Mouse (Mus musculus) embryonic fibroblast, embryonic 13.5 days (primary cell): ENCODE results near the gene Cutal. TPM values are rescaled to one million over a fixed set of nuclear protein-coding genes. Genes with fewer than 3 reads are reported as not detected.
A peak's percentile ranks its signal among the peaks of the same experiment; 100 is the strongest.

Source experiments
- H3K27ac ChIP-seq: 2 replicates; pipeline ENCODE4 v1.5.1; 2012; ENCODE audit warnings: low read length, control low read depth, inconsistent platforms; ENCODE audit not compliant: insufficient read depth
- H3K4me1 ChIP-seq: 2 replicates; pipeline ENCODE4 v1.6.1; 2011; ENCODE audit warnings: low read length; ENCODE audit not compliant: control insufficient read depth, insufficient read depth
- H3K4me3 ChIP-seq: 2 replicates; pipeline ENCODE4 v1.5.1; 2011; ENCODE audit warnings: mild to moderate bottlenecking, control low read depth, low read length; ENCODE audit not compliant: insufficient read depth
- CTCF ChIP-seq: IDR thresholded peaks from 2 replicates; pipeline ENCODE4 v1.5.1; 2011; ENCODE audit warnings: mild to moderate bottlenecking, control low read depth, low read length, moderate library complexity, borderline replicate concordance; ENCODE audit not compliant: insufficient read depth
- POLR2A ChIP-seq: IDR thresholded peaks from 2 replicates; pipeline ENCODE4 v1.6.1; 2011; ENCODE audit warnings: low read depth, mild to moderate bottlenecking, control low read depth, low read length, moderate library complexity
- polyA plus RNA-seq: library from polyadenylated mRNA; stranded (reverse); fragments of >200 nt; gene quantifications from 2 replicates; pipeline ENCODE4 v1.2.4, GENCODE M21; 2011; ENCODE audit warnings: low read depth; ENCODE audit not compliant: missing spikeins, insufficient read length

Gene Cutal
- polyA plus RNA-seq, 1 experiment, result not detected

DNA sequence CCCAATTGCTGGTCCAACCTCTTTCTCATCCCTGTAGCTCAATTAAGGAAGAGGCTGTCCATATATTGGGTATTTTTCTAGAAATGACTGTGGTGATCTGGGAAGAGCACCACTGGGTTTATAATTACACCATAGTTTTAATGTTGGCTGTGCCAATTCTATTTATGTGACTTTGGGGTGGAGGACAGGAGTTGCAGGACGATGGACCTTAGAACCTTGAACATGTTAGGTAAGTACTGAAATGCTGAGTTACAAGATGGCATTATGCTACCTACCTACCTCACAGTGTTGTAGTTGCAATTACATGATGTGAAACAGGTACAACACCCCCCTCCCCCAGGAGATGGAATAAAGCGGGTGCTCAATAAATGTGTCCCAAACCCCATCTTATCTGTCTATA, 8.6 kb downstream of the Cutal start:
- Histone ChIP-seq H3K4me3 (no peak overlapping the region), H3K27ac (no peak overlapping the region), H3K4me1 (no peaks in the 10 kb centered on the region)
- TF ChIP-seq CTCF (no peak), POLR2A (no peak)

DNA sequence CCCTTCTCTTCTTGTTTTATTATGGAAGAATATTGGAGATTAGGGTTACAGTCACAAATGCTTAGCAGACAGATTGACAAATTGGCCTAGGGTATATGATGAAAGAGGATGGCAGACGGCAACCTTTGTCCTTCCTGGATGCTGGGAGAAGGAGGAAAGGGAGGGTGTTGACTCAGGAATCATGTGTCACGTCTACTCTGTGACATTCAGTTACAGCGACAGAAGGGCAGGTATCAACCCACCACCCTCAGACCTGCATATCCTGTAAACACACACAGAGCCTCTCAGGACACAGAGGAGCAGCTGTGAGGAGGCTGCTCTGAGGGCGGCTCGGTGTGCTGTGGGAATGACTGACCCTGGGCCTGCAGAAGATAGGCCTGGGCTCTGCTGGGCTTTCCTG, 9.0 kb downstream of the Cutal start:
- TF ChIP-seq POLR2A (no peak), CTCF (no peak)
- H3K4me1 ChIP-seq, result no peaks in the 10 kb centered on the region

DNA sequence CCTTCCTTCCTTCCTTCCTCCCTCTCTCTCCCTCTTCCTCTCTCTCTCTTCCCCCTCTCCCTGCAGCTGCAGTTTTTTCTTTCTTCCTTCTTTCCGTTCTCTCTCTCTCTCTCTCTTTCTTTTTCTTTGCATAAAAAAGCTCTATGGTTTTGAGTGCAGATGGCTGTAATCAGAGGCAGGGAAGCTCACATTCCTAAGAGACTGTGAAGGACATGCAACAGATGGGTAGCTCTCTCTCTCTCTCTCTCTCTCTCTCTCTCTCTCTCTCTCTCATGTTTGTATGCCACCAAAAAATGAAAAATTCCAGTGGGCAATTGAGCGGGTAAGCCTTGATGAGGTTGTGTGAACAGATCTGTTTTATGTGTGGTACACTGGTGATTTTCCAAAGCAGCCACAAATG, 10.0 kb downstream of the Cutal start:
- H3K4me3 ChIP-seq, result no peak overlapping the region
- no peak for TF ChIP-seq CTCF
- TF ChIP-seq POLR2A, result no peak
- H3K27ac ChIP-seq, result no peak overlapping the region
- no peaks in the 10 kb centered on the region for H3K4me1 ChIP-seq

More for the DNA sequence above, 9.0 kb downstream of the Cutal start:
- Histone ChIP-seq H3K4me3 (no peak overlapping the region), H3K27ac (no peak overlapping the region)

DNA sequence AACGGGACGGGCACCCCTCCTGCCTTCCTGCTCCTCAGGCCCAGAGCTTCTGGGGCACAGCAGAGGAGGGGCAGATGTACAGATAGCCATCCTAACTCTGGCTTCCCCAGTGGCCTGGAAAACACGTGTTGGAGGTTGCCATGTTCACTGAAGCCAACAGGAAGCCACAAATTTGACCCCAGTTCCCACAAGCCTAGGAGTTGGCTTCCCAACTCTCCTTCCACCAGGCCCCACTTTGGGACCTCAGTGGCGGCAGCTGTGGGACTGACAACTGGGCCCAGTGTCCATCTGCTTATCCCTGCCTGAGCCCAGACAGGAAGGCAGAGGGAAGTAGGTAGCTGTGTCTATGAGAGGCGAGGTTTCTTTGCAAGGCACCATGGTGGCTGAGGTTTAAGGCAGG, 19.8 kb downstream of the Cutal start:
- H3K27ac ChIP-seq, result no peak overlapping the region
- TF ChIP-seq POLR2A (no peak), CTCF (no peak)
- H3K4me3 ChIP-seq, result no peak overlapping the region
- no peaks in the 10 kb centered on the region for H3K4me1 ChIP-seq

DNA sequence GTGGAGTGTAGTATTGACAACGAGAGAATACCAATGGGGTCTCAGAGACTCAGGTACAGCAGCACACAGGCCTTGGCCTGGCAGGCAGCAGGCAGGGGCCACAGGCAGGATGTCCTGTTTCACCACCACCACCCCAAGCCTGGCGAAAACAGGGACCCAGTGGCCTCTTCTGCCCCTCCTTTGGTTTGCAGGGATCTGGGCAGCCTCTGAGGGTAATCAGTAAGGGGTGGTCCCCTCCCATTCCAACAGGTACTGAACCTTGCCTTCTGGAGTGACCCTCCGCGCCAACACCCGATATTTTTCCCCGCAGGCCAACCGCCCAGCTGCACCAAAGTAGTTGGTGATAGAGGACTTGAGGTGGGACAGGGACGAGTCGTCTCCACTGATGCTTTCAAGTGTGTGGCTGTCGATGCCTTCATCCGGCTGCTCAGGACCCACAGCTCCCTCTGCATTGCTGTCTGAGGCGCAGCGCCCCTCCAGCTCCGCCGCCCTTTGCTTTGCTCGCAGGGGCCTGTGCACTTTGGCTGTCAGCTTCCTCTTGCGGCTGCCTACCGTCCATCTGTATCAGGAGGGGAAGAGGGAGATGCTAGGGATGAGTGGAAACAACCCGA, 21.4 kb downstream of the Cutal start:
- TF ChIP-seq CTCF (no peak), POLR2A (no peak)
- Histone ChIP-seq H3K4me1 (no peaks in the 10 kb centered on the region), H3K4me3 (no peak overlapping the region), H3K27ac (no peak overlapping the region)

DNA sequence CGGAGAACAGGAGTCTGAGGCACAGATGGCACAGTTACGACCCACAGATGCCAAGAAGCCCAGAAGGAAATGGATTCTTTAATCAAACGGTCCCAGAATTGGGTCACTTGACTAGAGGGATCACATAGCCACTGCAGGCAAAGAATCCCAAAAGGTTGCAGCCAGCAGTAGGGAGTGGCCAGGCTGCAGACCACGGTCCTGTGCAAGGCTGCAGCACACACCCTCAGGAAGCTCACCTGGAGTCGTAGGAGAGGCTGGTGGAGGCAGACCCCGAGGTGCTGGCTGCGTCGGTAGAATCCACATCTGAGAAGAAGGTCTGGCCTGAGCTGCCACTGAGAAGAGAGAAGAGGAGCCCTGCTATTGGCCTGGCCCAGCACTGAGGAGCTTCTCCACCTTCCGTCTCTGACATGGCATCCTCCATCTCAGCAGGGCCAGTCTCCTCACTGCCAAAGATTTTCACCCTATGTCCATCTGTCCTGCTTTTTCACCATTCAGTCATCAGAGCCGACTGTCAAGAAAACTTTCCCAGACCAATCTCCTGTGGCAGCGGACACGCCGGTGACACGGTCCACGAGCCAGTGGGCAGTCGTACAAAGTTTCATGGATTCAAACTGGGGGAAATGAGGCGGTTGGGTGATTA, 22.7 kb downstream of the Cutal start:
- TF ChIP-seq POLR2A (no peak), CTCF (no peak)

DNA sequence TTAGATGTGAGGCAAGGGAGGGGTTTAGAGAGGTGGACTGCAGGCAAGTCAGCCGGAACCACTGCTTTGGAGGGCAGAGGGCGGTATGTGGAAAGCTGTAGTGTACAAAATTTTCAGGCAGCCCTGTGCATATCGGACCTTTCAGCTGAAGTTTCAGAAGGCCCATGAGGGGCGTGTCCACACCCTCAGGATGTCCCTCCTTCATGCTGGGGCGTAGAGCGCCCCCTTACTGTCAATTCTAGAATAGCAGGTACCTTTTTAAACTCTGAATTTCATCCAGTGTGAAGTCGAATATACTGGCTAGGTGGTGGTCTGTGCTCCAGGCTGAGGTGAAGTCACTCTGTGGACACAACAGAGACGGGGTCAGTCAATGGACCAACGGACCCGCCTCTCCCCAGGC, 23.6 kb downstream of the Cutal start:
- Histone ChIP-seq H3K27ac (no peak overlapping the region), H3K4me3 (no peak overlapping the region), H3K4me1 (no peaks in the 10 kb centered on the region)
- no peak for TF ChIP-seq POLR2A
- peak; percentile 20; the same call in 1 of the 2 replicates for TF ChIP-seq CTCF

More for the DNA sequence above, 22.7 kb downstream of the Cutal start:
- Histone ChIP-seq H3K27ac (no peak overlapping the region), H3K4me1 (no peaks in the 10 kb centered on the region), H3K4me3 (no peak overlapping the region)

DNA sequence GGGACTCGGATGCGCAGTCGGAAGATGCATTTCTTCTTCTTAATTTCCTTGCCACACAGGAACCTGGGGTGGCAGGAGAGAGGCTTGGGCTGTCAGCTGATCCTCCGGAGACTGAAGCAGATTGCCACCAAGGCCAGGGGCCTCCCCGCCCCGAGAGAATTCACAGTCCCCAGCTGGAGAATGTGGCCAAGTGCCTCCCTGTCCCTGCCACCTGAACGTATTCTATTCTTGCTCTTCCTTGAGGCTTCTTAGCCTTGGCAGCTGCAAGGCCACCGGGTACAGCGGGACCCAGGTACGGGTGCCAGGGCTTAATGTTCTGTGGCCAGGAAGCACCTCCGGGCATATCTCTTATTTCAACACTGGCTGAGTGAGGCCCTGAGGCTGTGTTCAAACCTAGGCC, 25.5 kb downstream of the Cutal start:
- H3K4me1 ChIP-seq, result no peaks in the 10 kb centered on the region
- TF ChIP-seq POLR2A (no peak), CTCF (no peak)
- no peak overlapping the region for H3K4me3 ChIP-seq
- H3K27ac ChIP-seq, result no peak overlapping the region

DNA sequence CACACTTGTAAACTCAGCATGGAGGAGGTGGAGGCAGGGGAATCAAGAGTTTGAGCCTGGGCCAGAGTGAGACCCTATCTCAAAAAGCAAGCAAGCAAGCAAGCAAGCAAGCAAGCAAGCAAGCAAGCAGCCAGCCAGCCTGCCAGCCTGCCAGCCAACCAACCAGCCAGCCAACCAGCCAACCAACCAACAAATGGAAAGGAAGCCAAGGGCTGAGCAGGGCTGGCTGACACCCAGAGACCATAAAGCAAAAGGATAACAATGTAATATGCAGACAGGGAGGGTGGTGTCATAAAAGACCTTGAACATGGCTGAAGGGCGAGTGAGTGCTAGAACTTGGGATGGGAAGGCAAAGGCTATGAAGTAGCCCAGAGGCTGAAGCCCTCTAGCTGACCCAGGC, 26.2 kb downstream of the Cutal start:
- Histone ChIP-seq H3K27ac (no peak overlapping the region), H3K4me1 (no peaks in the 10 kb centered on the region), H3K4me3 (no peak overlapping the region)
- no peak for TF ChIP-seq CTCF
- TF ChIP-seq POLR2A, result no peak

DNA sequence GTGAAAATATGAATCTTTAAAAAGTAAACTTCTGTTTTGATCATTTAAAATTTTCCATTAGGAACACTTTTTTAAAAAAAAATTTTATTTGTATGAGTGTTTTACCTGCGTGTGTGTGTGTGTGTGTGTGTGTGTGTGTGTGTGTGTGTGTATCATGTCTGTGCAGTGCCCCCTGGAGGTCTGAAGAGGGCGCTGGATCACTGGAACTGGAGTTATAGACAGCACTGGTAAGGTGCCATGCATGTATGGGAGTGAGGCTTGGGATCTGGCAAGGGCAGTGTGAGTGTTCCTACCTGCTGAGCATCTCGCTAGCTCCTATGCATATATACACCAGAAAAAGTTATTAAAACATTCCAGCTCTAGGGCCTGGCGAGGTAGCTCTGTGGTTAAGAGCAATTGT, 27.5 kb downstream of the Cutal start:
- TF ChIP-seq CTCF (no peak), POLR2A (no peak)
- H3K4me3 ChIP-seq, result no peak overlapping the region
- no peak overlapping the region for H3K27ac ChIP-seq
- H3K4me1 ChIP-seq, result no peaks in the 10 kb centered on the region

DNA sequence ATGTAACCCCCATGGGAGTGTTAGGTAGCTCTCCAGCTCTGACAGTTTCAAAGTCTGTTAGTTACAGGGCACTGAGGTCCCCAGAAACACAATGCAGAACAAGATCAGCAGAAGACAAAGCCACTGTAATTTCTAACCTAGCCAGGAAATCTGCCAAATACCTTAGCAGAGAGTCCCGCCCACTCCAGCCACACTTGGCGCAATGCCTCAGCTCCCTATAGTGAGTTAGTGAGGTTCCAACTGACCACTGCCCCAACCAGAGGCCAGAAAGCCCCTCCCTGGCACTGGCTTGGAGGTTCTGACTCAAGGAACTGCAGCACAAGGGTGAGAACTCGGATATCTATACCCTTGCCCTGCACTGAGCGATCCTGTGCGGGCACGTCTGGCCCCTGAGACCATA, 28.5 kb downstream of the Cutal start:
- Histone ChIP-seq H3K4me3 (no peak overlapping the region), H3K27ac (no peak overlapping the region), H3K4me1 (no peaks in the 10 kb centered on the region)
- no peak for TF ChIP-seq CTCF
- no peak for TF ChIP-seq POLR2A

DNA sequence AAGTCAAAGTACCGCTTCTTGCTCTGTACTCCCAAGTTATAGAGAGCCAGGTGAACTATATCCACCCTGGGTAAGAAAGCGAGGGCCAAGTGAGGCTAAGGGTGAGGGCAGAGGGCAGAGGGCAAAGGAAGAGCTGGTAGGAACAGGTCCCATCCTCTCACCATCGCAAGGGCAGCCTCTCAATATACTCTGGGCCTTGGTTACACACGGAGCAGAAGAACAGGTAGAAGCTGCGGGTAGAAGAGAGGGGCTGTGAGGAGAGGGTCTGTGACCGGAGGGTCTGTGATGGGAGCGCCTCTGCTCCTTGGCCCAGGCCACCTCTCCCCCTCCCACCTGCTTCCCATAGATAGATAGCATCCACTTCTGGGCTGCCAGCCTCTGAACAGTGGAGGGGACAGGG, 29.0 kb downstream of the Cutal start:
- H3K4me1 ChIP-seq, result no peaks in the 10 kb centered on the region
- TF ChIP-seq CTCF (no peak), POLR2A (no peak)
- H3K4me3 ChIP-seq, result no peak overlapping the region
- H3K27ac ChIP-seq, result no peak overlapping the region
